ENCODE assay signal across 26 mouse cellular contexts in the genomic region with DNA sequence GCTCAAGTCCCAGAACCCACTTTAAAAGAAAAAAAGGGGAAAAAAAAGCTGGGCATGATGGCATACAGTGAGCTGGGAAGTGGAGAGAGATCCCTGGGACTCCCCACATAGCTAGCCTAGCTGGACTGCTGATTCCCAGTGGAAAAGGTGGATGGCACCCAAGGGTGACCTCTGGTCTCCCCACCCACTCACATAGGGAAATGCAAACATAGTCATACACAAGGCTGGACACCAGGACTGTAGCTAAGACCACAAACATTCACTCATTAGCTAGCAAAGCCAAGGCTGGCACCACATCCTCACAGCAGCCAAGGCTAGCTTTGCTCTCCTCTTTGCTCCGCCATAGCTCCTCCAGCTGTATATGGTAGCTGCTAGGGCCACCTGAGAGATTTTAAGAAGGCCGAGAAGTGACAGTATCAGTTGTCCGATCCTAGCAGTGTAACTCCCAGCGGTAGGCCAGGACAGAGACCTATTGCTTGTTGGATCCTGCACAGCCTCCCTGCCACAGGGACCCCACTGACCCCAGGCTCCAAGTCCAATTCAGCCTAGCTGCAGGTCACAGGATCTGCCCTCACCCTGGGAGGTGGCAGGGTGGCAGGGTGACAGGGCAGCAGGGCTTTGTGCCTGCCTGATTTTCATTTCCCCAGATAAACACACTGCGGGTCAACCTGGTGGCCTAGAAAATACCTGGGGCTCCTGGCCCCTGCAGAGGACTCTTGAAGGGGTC.
DNase-seq lines count a peak whose midpoint lies in the region; ATAC-seq and TF ChIP-seq lines count a peak whose summit lies in the region.
"Had no signal": no experiment of that assay in that cellular context is flagged by ENCODE, and none has a peak within 500 bp of the region (broad histone marks: within the 10 kb centered on the region; RNA-seq: fewer than 3 reads in every experiment).

No protein-coding gene starts in this region.

- H3K27me3 ChIP-seq in forebrain, embryonic 10.5 days (ENCODE audit: poor library complexity, severe bottlenecking): no peaks in the 10 kb centered on the region
- no peaks in the 10 kb centered on the region for H3K27me3 ChIP-seq in forebrain, embryonic 14.5 days (replicated peaks; ENCODE audit: control insufficient read depth, insufficient read depth, low read length)
- H3K27me3 ChIP-seq in E14TG2a.4 (ENCODE audit: insufficient read depth, low read length): peaks cover 2% of the 10 kb centered on the region; the same call in 1 of the 2 replicates
- H3K27me3 ChIP-seq in liver, embryonic 12.5 days (replicated peaks): no peaks in the 10 kb centered on the region
- H3K27me3 ChIP-seq in liver, postnatal 0 days (ENCODE audit: insufficient read depth, low read length): no peaks in the 10 kb centered on the region
- H3K27me3 ChIP-seq: embryonic facial prominence, embryonic 13.5 days; hindbrain, embryonic 13.5 days; limb, embryonic 15.5 days; megakaryocyte, embryonic 14.5 days; midbrain, embryonic 13.5 days had no signal

- TF ChIP-seq EP300 in liver, postnatal 0 days (IDR thresholded peaks at IDR 0.05; ENCODE audit: low read depth): no peak

- H3K9me3 ChIP-seq in forebrain, embryonic 10.5 days: no peaks in the 10 kb centered on the region
- no peaks in the 10 kb centered on the region for H3K9me3 ChIP-seq in forebrain, embryonic 14.5 days (replicated peaks; ENCODE audit: control insufficient read depth, low read length)
- peaks cover 52% of the 10 kb centered on the region for H3K9me3 ChIP-seq in E14TG2a.4 (ENCODE audit: low read length)
- H3K9me3 ChIP-seq in liver, embryonic 12.5 days (replicated peaks): 0 out of 2 replicates have a peak, but pooled peaks cover 6% of the 10 kb centered on the region
- no peaks in the 10 kb centered on the region for H3K9me3 ChIP-seq in liver, postnatal 0 days (ENCODE audit: low read length)
- H3K9me3 ChIP-seq: embryonic facial prominence, embryonic 13.5 days; heart, embryonic 10.5 days; hindbrain, embryonic 13.5 days; limb, embryonic 10.5 days; limb, embryonic 15.5 days; midbrain, embryonic 13.5 days had no signal

- H3K9ac ChIP-seq in forebrain, embryonic 14.5 days (ENCODE audit: low read length): no peak overlapping the region
- no peak overlapping the region for H3K9ac ChIP-seq in liver, embryonic 12.5 days
- no peak overlapping the region for H3K9ac ChIP-seq in liver, postnatal 0 days (replicated peaks)
- H3K9ac ChIP-seq: embryonic facial prominence, embryonic 13.5 days; forebrain, postnatal 0 days; hindbrain, embryonic 13.5 days; limb, embryonic 15.5 days; midbrain, embryonic 13.5 days had no signal

- H3K27ac ChIP-seq in forebrain, embryonic 10.5 days: 0 out of 2 replicates have a peak overlapping the region, but pooled peaks have one; percentile 5
- no peak overlapping the region for H3K27ac ChIP-seq in forebrain, embryonic 14.5 days (ENCODE audit: low read depth, low read length)
- peak overlapping the region; percentile 53 for H3K27ac ChIP-seq in liver, embryonic 12.5 days
- peak overlapping the region; percentile 59 for H3K27ac ChIP-seq in liver, postnatal 0 days (ENCODE audit: low read depth)
- H3K27ac ChIP-seq: embryonic facial prominence, embryonic 13.5 days; heart, embryonic 10.5 days; hindbrain, embryonic 13.5 days; kidney, postnatal 0 days; limb, embryonic 10.5 days; limb, embryonic 15.5 days; midbrain, embryonic 13.5 days had no signal

- no peak for ATAC-seq in forebrain, embryonic 14.5 days
- peak; percentile 65; the same call in 1 of the 2 replicates for ATAC-seq in liver, embryonic 12.5 days
- peak; percentile 90 for ATAC-seq in liver, postnatal 0 days
- ATAC-seq: forebrain, postnatal 0 days; intestine, postnatal 0 days; midbrain, embryonic 13.5 days had no signal

- no peak for TF ChIP-seq CTCF in E14TG2a.4 (conservative IDR thresholded peaks at IDR 0.05; ENCODE audit: low read length)
- TF ChIP-seq CTCF in liver, postnatal 0 days (IDR thresholded peaks at IDR 0.05; ENCODE audit: low read depth): no peak

- no peaks in the 10 kb centered on the region for H3K36me3 ChIP-seq in forebrain, embryonic 10.5 days (replicated peaks)
- H3K36me3 ChIP-seq in forebrain, embryonic 14.5 days (ENCODE audit: control insufficient read depth, insufficient read depth, low read length): no peaks in the 10 kb centered on the region
- 0 out of 2 replicates have a peak, but pooled peaks cover 2% of the 10 kb centered on the region for H3K36me3 ChIP-seq in E14TG2a.4 (ENCODE audit: insufficient read depth, low read length)
- H3K36me3 ChIP-seq in liver, embryonic 12.5 days: no peaks in the 10 kb centered on the region
- H3K36me3 ChIP-seq in liver, postnatal 0 days (replicated peaks; ENCODE audit: insufficient read depth, low read length): no peaks in the 10 kb centered on the region
- H3K36me3 ChIP-seq: embryonic facial prominence, embryonic 13.5 days; heart, embryonic 10.5 days; hindbrain, embryonic 13.5 days; limb, embryonic 10.5 days; limb, embryonic 15.5 days; midbrain, embryonic 13.5 days had no signal

- peaks cover 7% of the 10 kb centered on the region for H3K4me1 ChIP-seq in forebrain, embryonic 10.5 days
- no peaks in the 10 kb centered on the region for H3K4me1 ChIP-seq in forebrain, embryonic 14.5 days (ENCODE audit: control insufficient read depth, insufficient read depth, low read length)
- peaks cover 5% of the 10 kb centered on the region for H3K4me1 ChIP-seq in E14TG2a.4 (replicated peaks; ENCODE audit: low read depth, low read length)
- H3K4me1 ChIP-seq in liver, embryonic 12.5 days: no peaks in the 10 kb centered on the region
- peaks cover 11% of the 10 kb centered on the region; the same call in 1 of the 2 replicates for H3K4me1 ChIP-seq in liver, postnatal 0 days (ENCODE audit: insufficient read depth)
- H3K4me1 ChIP-seq: heart, embryonic 10.5 days; hindbrain, embryonic 13.5 days; limb, embryonic 15.5 days; megakaryocyte, embryonic 14.5 days; midbrain, embryonic 13.5 days had no signal

- no peak for DNase-seq in forebrain, embryonic 10.5 days (ENCODE audit: extremely low spot score, low spot score)
- DNase-seq in forebrain, embryonic 14.5 days (ENCODE audit: low spot score): no peak
- DNase-seq in liver, postnatal 0 days: no peak
- no peak for DNase-seq in layer of hippocampus, adult 9-10 months (ENCODE audit: low spot score)
- no peak for DNase-seq in layer of hippocampus, postnatal 10 days (ENCODE audit: low spot score in 2 of 2)
- DNase-seq: adrenal gland, postnatal 14 days; cerebellum, adult 11-12 months; cerebellum, adult 9-11 months; forebrain, postnatal 0 days; gastrocnemius, postnatal 14 days; heart, adult 11 months; heart, postnatal 4 days; kidney, postnatal 4 days; lung, postnatal 4 days; thymus, postnatal 25 days had no signal

- no peak overlapping the region for H3K4me2 ChIP-seq in forebrain, embryonic 14.5 days (ENCODE audit: low read length)
- no peak overlapping the region for H3K4me2 ChIP-seq in liver, embryonic 12.5 days
- H3K4me2 ChIP-seq in liver, postnatal 0 days (ENCODE audit: low read depth, low read length): no peak overlapping the region
- H3K4me2 ChIP-seq: embryonic facial prominence, embryonic 13.5 days; hindbrain, embryonic 13.5 days; limb, embryonic 15.5 days; midbrain, embryonic 13.5 days had no signal

- no peak overlapping the region for H3K4me3 ChIP-seq in forebrain, embryonic 10.5 days
- H3K4me3 ChIP-seq in forebrain, embryonic 14.5 days (ENCODE audit: low read depth, low read length): no peak overlapping the region
- H3K4me3 ChIP-seq in E14TG2a.4 (replicated peaks; ENCODE audit: low read length): peak overlapping the region; percentile 17; the same call in 1 of the 2 replicates
- H3K4me3 ChIP-seq in liver, embryonic 12.5 days: no peak overlapping the region
- H3K4me3 ChIP-seq in liver, postnatal 0 days (ENCODE audit: low read depth, low read length): no peak overlapping the region
- H3K4me3 ChIP-seq: embryonic facial prominence, embryonic 13.5 days; heart, embryonic 10.5 days; hindbrain, embryonic 13.5 days; limb, embryonic 10.5 days; limb, embryonic 15.5 days; megakaryocyte, embryonic 14.5 days; midbrain, embryonic 13.5 days had no signal

- WGBS in forebrain, embryonic 10.5 days: 65% methylated on average over 5 of the region's 5 CpGs
- 76% methylated on average over 5 of the region's 5 CpGs for WGBS in forebrain, embryonic 14.5 days
- WGBS in liver, embryonic 12.5 days (ENCODE audit: insufficient replicate concordance): 74% methylated on average over 5 of the region's 5 CpGs
- 67% methylated on average over 5 of the region's 5 CpGs for WGBS in liver, postnatal 0 days (ENCODE audit: insufficient replicate concordance)
